Mouse (Mus musculus): ENCODE data around the gene Dynlt1b. TPM values are rescaled to one million over a fixed set of nuclear protein-coding genes. Genes with fewer than 3 reads are reported as not detected.
"Not testable (repeated sequence)": the region's sequence is repeated elsewhere in the genome, so short reads cannot be mapped to it uniquely, and the experiment has no call there.

The Dynlt1b gene
- total RNA-seq, 2 experiments from 2014 or later: 55.9 to 57.4 TPM

DNA sequence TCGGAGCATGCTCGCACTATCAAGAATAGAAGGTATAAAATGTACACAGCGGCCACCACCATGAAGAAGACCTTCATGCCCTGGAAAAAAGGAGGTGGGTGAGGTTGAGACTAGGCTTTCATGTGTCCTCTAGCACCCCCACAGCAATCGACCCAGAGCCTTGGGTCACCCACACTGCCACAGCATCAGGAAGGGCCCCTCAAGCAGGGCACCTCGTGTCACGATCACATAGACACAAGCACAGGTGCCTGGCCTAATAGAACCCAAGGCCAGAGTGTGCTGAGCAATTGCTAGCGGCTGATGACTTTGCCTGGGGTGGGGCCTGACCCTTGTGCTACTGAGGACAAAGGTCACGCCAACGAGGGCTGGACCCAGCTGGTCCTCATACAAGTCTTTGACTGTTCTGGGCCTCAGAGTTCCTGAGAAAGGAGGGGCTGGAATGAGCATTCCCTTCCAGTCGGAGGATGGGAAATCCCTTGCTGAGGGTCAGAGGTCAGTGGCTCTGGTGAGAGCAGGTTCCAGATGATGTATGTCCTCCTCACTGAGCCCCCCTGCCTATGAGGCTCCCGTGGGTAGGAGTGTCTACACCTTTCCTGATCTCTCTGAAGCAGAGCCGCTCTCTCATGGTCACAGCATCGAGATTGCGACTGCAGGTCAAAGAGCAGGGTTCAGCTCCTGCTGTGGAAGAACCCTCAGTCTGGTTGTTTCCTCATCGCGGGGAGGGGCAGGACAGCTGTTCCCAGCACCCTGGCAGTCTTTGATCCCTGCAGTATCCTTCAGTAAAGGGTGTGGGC lies 16.1 kb downstream of the Dynlt1b start:
- H3K4me3 ChIP-seq; H3K27ac ChIP-seq; DNase-seq; intact Hi-C loops (cut with DNase I): not testable (repeated sequence)

DNA sequence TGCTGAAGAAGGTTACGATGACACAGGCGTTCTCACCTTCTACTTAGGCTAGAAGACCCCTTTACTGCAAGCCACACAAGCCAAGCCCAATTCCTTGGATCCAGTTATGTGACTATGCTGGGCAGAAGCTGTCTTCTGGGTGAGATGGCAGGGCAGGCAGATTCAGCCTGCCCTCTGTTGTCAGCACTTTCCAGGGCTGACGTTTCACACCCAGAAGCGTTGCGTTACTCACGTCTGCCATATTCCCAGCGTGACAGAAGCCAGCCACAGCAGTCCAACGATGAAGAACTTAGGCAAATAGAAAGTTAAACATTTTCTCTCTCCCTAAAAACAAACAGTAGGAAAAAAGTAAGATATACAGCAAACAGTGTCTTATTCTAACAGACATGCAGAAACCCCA lies 18.4 kb downstream of the Dynlt1b start:
- H3K4me3 ChIP-seq; intact Hi-C loops (cut with DNase I); DNase-seq; H3K27ac ChIP-seq: not testable (repeated sequence)

DNA sequence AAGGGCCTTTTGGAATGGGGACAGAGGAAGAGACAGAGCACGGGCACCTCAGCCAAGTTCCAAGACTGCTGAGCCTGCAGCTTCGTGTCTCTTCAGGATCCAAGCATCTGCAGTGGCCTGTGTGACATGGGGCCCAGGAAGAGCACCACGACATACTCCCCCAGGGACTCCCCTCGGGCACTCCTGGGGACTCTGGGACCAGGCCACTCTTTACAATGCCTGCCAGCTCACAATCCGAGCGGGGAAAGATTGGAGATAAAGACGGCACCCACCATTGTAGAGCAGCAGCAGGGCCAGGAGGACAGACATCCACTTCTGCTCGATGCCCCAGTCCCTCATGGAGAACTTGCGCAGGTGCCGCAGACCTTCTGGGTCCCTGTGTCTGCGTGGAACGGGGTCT lies 19.3 kb downstream of the Dynlt1b start:
- H3K27ac ChIP-seq; H3K4me3 ChIP-seq; intact Hi-C loops (cut with DNase I); DNase-seq: not testable (repeated sequence)

DNA sequence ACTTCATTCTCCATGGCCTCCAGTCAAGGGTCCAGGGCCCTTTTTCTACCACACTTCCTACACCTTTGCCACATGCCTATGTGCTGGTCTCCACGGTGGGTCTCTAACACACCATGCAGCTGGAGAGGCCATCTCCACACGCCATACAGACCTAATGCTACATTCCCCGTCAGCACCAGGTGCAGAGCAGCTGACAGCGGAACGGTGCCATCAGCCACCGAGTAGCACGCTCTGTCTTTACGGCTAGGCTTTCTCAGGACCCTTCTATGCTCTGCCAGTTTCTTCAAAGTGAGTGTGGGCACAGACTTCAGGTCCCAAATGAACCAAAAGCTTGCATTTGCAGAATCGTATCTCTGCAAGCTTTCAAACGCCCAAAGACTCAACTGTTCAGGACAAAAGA lies 21.3 kb downstream of the Dynlt1b start:
- H3K4me3 ChIP-seq; DNase-seq; intact Hi-C loops (cut with DNase I); H3K27ac ChIP-seq: not testable (repeated sequence)

DNA sequence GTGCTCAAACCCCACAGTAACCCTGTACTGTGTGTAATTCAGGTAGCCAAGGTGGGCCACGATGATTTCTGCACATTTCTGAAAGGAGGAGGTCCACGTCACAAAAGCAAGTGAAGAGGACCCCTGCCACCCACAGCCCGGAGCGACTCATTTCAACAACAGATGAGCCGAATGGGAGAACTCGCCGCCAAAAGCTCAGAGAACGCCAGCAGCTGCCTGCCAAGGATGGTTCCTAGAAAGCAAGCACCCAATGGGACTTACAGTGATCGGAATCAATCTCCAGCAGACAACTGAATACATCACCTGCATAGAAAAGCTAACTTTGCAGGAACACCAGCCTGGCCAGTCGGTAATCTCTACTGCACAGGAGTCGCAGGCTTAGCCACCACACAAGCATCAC lies 22.8 kb downstream of the Dynlt1b start:
- intact Hi-C loops (cut with DNase I); H3K27ac ChIP-seq; H3K4me3 ChIP-seq: not testable (repeated sequence)
- peak; percentile 31 for DNase-seq

DNA sequence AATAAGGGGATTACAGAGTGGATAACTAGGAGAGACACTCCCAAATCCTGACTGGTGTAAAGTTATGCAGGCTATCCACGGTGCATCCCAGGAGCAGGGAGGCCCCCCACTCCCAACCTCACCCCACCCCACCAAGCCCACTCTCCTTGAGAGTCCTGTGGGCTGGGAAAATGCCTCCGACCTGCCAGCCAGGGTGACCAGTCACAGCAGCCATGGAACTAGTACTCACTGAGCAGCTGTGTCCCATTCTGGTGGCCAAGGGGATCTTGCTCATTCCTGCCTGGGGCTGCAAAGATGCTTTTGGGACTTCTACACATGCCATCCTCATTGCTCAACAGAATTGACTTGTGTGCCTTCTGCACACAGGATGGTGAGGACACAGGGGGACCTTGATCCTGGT lies 24.8 kb downstream of the Dynlt1b start:
- H3K27ac ChIP-seq; DNase-seq; H3K4me3 ChIP-seq; intact Hi-C loops (cut with DNase I): not testable (repeated sequence)

DNA sequence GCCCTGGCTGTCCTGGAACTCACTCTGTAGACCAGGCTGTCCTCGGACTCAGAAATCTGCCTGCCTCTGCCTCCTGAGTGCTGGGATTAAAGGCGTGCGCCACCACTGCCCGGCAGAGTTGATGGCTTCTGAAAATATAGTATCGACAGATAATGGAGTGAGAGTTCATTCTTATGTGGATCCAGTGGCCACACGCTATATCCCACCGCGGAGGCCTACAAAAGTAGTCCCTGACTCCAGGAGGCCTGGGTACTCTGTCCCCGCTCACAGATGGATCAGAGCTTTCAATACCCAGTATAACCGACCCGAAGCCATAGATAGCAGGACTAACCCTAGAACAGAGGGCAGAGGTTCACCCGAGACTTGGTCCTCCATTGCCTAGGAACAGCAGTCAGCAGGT lies 26.0 kb downstream of the Dynlt1b start:
- DNase-seq; H3K4me3 ChIP-seq; intact Hi-C loops (cut with DNase I); H3K27ac ChIP-seq: not testable (repeated sequence)

DNA sequence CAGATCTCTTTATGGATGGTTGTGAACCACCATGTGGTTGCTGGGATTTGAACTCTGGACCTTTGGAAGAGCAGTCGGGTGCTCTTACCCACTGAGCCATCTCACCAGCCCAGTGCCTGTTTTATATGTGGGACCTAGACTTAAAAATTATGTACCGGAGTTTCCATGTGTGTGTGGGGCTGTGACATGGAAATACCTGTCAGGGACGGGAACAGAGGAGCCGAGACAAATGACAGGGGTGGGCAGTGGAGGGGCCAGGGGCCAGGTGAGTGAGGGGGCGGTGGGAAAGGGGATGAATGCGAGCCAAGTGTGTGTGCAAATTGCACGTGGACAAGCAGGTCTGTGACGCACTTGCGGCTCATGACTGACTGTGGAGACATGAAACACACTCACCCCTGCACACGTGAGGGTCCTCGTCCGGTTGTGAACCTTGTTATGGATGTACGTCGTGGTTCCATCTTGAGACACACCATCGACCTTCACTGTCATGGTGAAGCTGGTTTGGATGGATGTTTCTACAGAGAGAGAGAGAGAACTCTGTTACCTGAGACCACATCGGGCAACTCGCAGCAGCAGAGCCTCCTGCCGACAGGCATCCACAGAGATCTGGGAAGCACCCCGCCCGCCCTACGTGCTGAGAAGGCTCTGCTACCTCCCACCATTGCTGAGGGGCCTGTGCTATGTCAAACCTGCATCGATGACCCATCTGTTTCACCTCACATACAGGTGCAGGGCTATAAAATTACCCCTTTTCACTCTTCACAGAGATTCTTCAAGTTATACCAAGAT lies 26.9 kb downstream of the Dynlt1b start:
- DNase-seq; H3K4me3 ChIP-seq; H3K27ac ChIP-seq; intact Hi-C loops (cut with DNase I): not testable (repeated sequence)

DNA sequence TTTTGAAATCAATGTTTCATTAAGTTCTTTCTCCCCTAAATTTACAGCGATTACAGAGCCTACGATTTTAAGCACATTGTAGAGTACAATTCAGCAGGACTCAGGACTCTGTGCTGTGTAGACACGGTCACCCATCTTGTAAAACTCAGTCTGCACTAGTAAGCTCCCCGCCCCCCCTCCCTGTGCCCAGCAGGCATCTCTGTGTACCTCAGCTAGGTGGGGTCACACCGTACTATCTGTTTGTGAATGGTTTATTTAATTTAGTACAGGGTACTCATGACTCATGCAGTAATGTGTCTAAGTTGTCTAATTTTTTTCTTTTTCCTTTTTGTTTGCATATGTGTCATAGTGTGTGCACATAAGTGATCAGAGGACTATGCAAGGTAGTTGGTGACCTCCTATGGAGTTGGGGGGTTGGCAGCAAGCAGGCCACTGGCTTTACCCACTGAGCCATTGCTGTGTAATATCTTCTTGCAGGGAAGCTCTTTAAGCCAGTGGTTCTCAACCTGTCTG lies 31.2 kb downstream of the Dynlt1b start:
- intact Hi-C loops (cut with DNase I): not testable (repeated sequence)

DNA sequence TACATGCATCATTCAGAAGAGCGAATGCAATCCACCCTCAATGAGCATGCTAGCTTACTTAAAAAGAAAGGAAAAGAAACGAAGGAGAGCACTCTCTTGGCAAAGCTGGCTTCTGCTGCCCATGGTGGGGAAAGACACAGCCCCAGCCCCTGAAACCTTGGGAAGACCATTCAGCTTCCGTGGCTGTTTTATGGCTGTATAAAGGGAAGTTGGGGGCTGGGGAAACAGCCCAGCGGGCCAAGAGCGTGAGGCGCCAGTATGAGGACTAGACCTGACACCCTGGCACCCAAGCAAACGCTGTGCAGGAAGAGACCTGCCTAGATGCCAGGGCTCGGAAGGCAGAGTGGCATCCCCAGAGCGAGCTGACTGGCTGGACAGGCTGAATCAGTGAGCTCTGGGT lies 35.8 kb downstream of the Dynlt1b start:
- H3K4me3 ChIP-seq; DNase-seq; H3K27ac ChIP-seq; intact Hi-C loops (cut with DNase I): not testable (repeated sequence)

More for the DNA sequence above, 31.2 kb downstream of the Dynlt1b start:
- not testable (repeated sequence) for DNase-seq, H3K27ac ChIP-seq, H3K4me3 ChIP-seq

DNA sequence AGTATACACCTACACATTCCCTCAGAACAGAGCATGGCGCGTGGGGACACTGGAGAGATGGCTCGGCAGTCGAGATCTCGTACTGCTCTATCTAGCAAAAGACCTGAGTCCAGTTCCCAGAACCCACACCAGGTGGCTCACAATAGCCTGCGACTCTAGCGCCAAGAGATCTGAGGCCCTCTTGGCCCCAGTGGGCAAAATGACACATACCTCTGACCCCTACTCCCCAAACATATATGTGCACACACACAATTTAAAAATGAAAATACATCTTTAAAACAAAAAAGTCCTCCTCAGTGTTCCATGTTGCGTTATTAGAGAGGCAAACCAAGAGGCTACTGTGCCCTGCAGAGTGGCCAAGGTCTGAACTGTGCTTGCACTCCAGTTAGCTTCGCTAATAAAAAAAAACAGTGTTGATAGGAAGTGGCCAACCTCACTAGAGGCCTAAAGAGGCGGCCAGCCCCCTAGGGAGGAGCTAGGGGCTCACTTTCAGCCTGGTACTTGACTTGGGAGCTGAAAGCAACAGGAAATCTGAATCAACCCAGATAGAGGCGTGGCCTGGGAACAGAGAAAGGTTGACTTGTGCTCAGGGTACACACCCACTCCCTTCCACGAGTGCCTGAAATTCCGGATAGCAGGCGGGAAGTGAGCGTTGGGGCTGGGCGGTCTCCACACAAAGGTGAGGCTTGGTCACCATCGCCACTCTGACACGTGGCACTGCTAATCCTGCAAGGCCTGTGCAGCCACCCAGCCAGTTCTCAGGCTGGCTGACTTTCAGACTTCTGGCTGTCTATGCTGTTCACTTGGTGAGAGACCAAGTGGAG lies 37.9 kb downstream of the Dynlt1b start:
- intact Hi-C loops (cut with DNase I); H3K4me3 ChIP-seq; H3K27ac ChIP-seq; DNase-seq: not testable (repeated sequence)

DNA sequence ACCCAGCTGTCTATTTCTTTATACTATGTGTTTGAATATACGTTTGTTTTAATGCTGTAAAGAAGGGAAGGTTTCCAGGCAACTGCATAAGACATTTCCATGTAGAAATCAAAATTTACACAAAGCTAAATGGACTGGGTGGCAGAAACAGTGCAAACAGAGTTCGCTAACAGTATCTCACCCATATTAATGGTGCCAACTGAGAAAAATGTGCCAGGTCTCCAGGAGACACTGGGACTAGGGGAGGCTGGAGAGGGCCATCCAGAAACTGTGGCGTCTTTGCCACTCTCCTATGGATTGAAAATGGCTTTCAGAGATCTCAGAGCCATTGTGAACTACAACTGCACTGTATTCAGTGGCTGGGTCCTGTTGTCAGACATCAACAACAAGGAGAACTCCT lies 40.1 kb downstream of the Dynlt1b start:
- H3K27ac ChIP-seq; intact Hi-C loops (cut with DNase I); H3K4me3 ChIP-seq; DNase-seq: not testable (repeated sequence)

DNA sequence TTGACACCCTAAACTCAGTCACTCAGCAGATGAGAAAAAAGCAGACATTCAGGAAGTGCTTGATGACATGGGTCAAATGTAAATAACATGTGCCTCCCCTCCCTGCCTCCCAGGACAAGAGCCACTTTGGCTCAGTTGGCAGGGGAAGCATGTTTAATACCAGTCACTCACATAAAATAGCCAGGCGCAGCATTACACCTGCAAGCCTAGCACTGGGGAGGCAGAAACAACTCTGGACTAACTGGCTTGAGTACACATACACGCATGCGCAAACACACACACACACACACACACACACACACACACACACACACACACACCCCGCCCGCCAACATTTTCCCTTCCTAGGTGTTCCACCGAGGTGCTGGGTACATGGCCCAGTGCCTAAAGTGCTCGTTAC lies 40.8 kb downstream of the Dynlt1b start:
- H3K27ac ChIP-seq; intact Hi-C loops (cut with DNase I); DNase-seq; H3K4me3 ChIP-seq: not testable (repeated sequence)

DNA sequence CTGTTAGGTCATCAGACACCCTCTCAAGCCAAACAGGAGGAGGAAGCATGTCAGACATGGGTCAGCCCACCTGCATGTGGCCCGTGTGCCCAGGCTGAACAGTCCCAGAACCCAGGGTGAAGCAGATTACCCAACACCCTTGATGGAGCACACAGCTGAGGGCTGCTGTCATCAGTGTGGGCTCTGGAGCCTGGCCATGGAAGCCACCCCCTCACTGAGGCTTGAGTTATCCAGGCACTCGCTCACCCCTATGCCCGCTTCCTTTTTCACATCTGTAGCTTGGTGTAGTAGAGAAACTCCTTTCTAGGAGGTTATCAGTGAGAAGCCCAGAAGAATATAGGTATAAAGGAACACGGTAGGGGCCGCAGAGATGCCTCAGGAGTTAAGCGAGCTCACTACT lies 45.4 kb downstream of the Dynlt1b start:
- DNase-seq; intact Hi-C loops (cut with DNase I); H3K4me3 ChIP-seq; H3K27ac ChIP-seq: not testable (repeated sequence)

DNA sequence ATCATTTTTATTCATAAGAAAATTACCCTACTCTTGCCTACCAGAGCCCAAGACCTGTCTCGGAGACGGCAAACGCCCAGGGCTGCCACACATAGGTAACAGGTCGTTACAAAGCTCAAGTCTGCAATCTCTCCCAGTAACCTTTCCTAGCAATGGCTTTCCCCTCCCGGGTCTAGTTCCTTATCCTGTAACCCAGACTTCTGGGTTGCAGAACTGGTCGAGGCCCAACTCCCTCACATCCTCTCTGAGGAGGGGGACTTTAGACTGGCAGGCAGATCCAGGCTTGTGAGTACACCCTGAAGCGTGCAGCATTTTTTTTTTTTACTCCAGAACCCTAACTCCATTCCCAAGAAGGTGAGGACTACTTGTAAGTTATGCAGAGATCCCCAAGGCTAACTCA lies 46.0 kb downstream of the Dynlt1b start:
- H3K27ac ChIP-seq; DNase-seq; intact Hi-C loops (cut with DNase I): not testable (repeated sequence)
- peak overlapping the region; percentile 75 for H3K4me3 ChIP-seq

DNA sequence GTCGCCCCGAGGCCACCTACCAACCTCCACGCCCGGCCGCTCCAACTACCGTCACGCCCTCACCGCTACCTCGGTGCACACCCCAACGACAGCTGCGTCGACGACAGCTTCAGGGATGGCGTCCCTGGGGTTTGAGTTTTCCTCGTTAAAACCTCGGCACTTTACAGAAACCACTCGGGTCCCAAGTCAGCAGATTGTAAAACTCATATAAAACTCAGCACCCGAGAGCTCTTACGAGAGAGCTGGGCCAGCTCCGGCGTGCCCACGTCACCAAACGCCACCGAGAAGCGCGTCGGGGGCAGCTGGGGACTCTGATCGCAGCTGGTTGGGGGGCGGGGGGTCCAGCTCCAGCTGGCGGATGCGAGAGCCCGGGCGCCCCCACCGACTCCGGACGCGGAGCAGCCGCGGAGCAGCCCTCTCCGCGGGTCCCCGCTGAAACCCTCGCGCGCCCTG lies 46.6 kb downstream of the Dynlt1b start:
- intact Hi-C loops (cut with DNase I): not testable (repeated sequence)
- DNase-seq: peak; percentile 24
- peak overlapping the region; percentile 70 for H3K27ac ChIP-seq
- peak overlapping the region; percentile 75 for H3K4me3 ChIP-seq

DNA sequence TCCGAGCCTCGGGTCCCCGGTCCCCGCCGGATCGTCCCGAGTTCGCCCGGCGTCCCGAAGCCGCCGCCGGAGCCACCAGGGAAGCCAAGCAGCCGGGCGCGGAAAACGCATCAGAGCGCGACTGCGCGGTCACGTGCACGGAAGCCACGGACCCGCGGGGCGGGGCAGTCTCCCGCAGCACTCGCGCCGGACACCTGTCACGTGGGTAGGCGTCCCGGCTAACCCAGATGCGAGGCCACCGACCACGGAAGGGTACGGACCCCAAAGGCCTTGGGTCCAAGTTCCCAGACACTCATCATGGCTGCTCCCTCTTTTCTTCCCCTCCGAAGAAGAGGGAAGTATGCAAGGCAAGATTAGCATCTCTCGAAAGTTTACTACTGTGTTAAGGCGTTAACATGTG lies 47.1 kb downstream of the Dynlt1b start:
- DNase-seq; intact Hi-C loops (cut with DNase I): not testable (repeated sequence)
- Histone ChIP-seq H3K4me3 (peak overlapping the region; percentile 75), H3K27ac (peak overlapping the region; percentile 70)

All from gastrocnemius, adult 2 months (tissue).